In genomic region chr6:65002196-65002595, GRCm38 (mm10) we compare ENCODE assay signal across 22 mouse cellular contexts. TPM values are rescaled to one million over a fixed set of nuclear protein-coding genes. Genes with fewer than 3 reads are reported as not detected.
A peak's percentile ranks its signal among the peaks of the same experiment; 100 is the strongest.
DNase-seq lines count a peak whose midpoint lies in the region; ATAC-seq and TF ChIP-seq lines count a peak whose summit lies in the region.
"Had no signal": no experiment of that assay in that cellular context is flagged by ENCODE, and none has a peak within 500 bp of the region (broad histone marks: within the 10 kb centered on the region; RNA-seq: fewer than 3 reads in every experiment).

No protein-coding gene starts in this region.

- H3K9me3 ChIP-seq in ES-Bruce4 (replicated peaks; ENCODE audit: control insufficient read depth, insufficient read depth, low read length, poor library complexity, severe bottlenecking) (peaks cover 4% of the 10 kb centered on the region; the same call in 1 of the 2 replicates), ES-E14 (ENCODE audit: control insufficient read depth, insufficient read depth, low read depth, low read length) (no peaks in the 10 kb centered on the region)
- no peaks in the 10 kb centered on the region for H3K9me3 ChIP-seq in neural tube, embryonic 15.5 days (replicated peaks)
- H3K9me3 ChIP-seq in forebrain, embryonic 10.5 days = no peaks in the 10 kb centered on the region
- H3K9me3 ChIP-seq: embryonic facial prominence, embryonic 13.5 days; embryonic facial prominence, embryonic 15.5 days; forebrain, embryonic 13.5 days; forebrain, embryonic 15.5 days had no signal

- H3K27ac ChIP-seq in ES-Bruce4 (ENCODE audit: insufficient read depth, low read length) (peak overlapping the region; percentile 80), ES-E14 (ENCODE audit: insufficient read depth, low read depth, low read length, poor library complexity, severe bottlenecking) (peak overlapping the region; percentile 89; the same call in 1 of the 2 replicates)
- H3K27ac ChIP-seq in neural tube, embryonic 15.5 days (replicated peaks) = no peak overlapping the region
- H3K27ac ChIP-seq in forebrain, embryonic 10.5 days = no peak overlapping the region
- H3K27ac ChIP-seq: embryonic facial prominence, embryonic 13.5 days; embryonic facial prominence, embryonic 15.5 days; forebrain, embryonic 13.5 days; forebrain, embryonic 15.5 days had no signal

- WGBS in neural tube, embryonic 15.5 days = 78% methylated on average over 3 of the region's 3 CpGs
- 91% methylated on average over 3 of the region's 3 CpGs for WGBS in forebrain, embryonic 10.5 days

- DNase-seq in ES-E14 (ENCODE audit: low read depth, low spot score) (no peak), ZHBTc4 (ENCODE audit: low read depth, low spot score) (peak; percentile 70)
- no peak for DNase-seq in forebrain, embryonic 10.5 days (ENCODE audit: extremely low spot score, low spot score)
- DNase-seq: adrenal gland, adult 2 months; adrenal gland, postnatal 10 days; adrenal gland, postnatal 25 days; cerebellum, adult 11 months; cerebellum, adult 18-20 months; cerebellum, adult 8-10 months; cerebellum, adult 9-11 months; cerebellum, postnatal 14 days; cerebellum, postnatal 36 days; embryo, embryonic 11 days; forebrain, postnatal 0 days had no signal

- no peaks in the 10 kb centered on the region for H3K4me1 ChIP-seq in ES-Bruce4 (ENCODE audit: control insufficient read depth, insufficient read depth, low read length)
- H3K4me1 ChIP-seq in ES-E14 (ENCODE audit: control insufficient read depth in 2 of 2, insufficient read depth in 2 of 2, low read length in 2 of 2, poor library complexity in 1 of 2) = peaks cover 1 to 2% of the 10 kb centered on the region in 2 experiments; a peak in 2 of 4 replicates
- H3K4me1 ChIP-seq in neural tube, embryonic 15.5 days = no peaks in the 10 kb centered on the region
- H3K4me1 ChIP-seq in forebrain, embryonic 10.5 days = no peaks in the 10 kb centered on the region
- H3K4me1 ChIP-seq: embryonic facial prominence, embryonic 13.5 days; embryonic facial prominence, embryonic 15.5 days; forebrain, embryonic 13.5 days; forebrain, embryonic 15.5 days had no signal

- ATAC-seq in neural tube, embryonic 15.5 days (ENCODE audit: low FRiP score) = no peak
- no peak for ATAC-seq in frontal cortex, adult (ENCODE audit: low TSS enrichment)
- ATAC-seq: forebrain, embryonic 13.5 days; forebrain, embryonic 15.5 days; forebrain, postnatal 0 days had no signal

- TF ChIP-seq CTCF in ES-Bruce4 (IDR thresholded peaks at IDR 0.05; ENCODE audit: low read depth, low read length) = no peak

- 0 out of 2 replicates have a peak, but pooled peaks have one; percentile 41 for TF ChIP-seq EP300 in ES-Bruce4 (IDR thresholded peaks at IDR 0.05; ENCODE audit: insufficient read depth, low read depth, low read length)

- TF ChIP-seq POLR2A in ES-Bruce4 (IDR thresholded peaks at IDR 0.05; ENCODE audit: insufficient read depth, low read length) = no peak

- no peaks in the 10 kb centered on the region for H3K36me3 ChIP-seq in ES-Bruce4 (ENCODE audit: control insufficient read depth, insufficient read depth, low read length, poor library complexity, severe bottlenecking)
- H3K36me3 ChIP-seq in ES-E14 (ENCODE audit: control insufficient read depth, insufficient read depth, low read length, poor library complexity, severe bottlenecking) = no peaks in the 10 kb centered on the region
- no peaks in the 10 kb centered on the region for H3K36me3 ChIP-seq in neural tube, embryonic 15.5 days
- H3K36me3 ChIP-seq in forebrain, embryonic 10.5 days (replicated peaks) = no peaks in the 10 kb centered on the region
- H3K36me3 ChIP-seq: embryonic facial prominence, embryonic 13.5 days; embryonic facial prominence, embryonic 15.5 days; forebrain, embryonic 15.5 days had no signal

- no peak overlapping the region for H3K4me2 ChIP-seq in neural tube, embryonic 15.5 days
- H3K4me2 ChIP-seq: embryonic facial prominence, embryonic 13.5 days; embryonic facial prominence, embryonic 15.5 days; forebrain, embryonic 13.5 days; forebrain, embryonic 15.5 days had no signal

- no peaks in the 10 kb centered on the region for H3K27me3 ChIP-seq in ES-Bruce4 (ENCODE audit: control insufficient read depth, insufficient read depth, low read length, poor library complexity, severe bottlenecking)
- no peaks in the 10 kb centered on the region for H3K27me3 ChIP-seq in neural tube, embryonic 15.5 days (replicated peaks)
- H3K27me3 ChIP-seq in forebrain, embryonic 10.5 days (ENCODE audit: poor library complexity, severe bottlenecking) = no peaks in the 10 kb centered on the region
- H3K27me3 ChIP-seq: embryonic facial prominence, embryonic 13.5 days; embryonic facial prominence, embryonic 15.5 days; forebrain, embryonic 13.5 days; forebrain, embryonic 15.5 days had no signal

- in situ Hi-C loops in ES-E14 (cut with MboI; ENCODE audit: low sequenced_read_pairs in 2 of 2, unreplicated experiment in 2 of 2) = no loop called here

- peak overlapping the region; percentile 38; the same call in 1 of the 2 replicates for H3K9ac ChIP-seq in ES-Bruce4 (ENCODE audit: low read depth, poor library complexity, severe bottlenecking)
- no peak overlapping the region for H3K9ac ChIP-seq in ES-E14 (ENCODE audit: insufficient read depth, low read depth, low read length, poor library complexity, severe bottlenecking)
- H3K9ac ChIP-seq in neural tube, embryonic 15.5 days (replicated peaks) = no peak overlapping the region
- H3K9ac ChIP-seq: embryonic facial prominence, embryonic 13.5 days; embryonic facial prominence, embryonic 15.5 days; forebrain, embryonic 13.5 days; forebrain, embryonic 15.5 days; forebrain, postnatal 0 days had no signal

- H3K4me3 ChIP-seq in ES-Bruce4 (ENCODE audit: low read depth, low read length) (no peak overlapping the region), ES-E14 (ENCODE audit: insufficient read depth in 1 of 2, low read depth in 1 of 2, low read length in 2 of 2, poor library complexity in 1 of 2, severe bottlenecking in 1 of 2) (no peak overlapping the region)
- H3K4me3 ChIP-seq in neural tube, embryonic 15.5 days (replicated peaks) = no peak overlapping the region
- no peak overlapping the region for H3K4me3 ChIP-seq in forebrain, embryonic 10.5 days
- H3K4me3 ChIP-seq: embryonic facial prominence, embryonic 13.5 days; embryonic facial prominence, embryonic 15.5 days; erythroblast, embryonic 14.5 days; forebrain, embryonic 13.5 days; forebrain, embryonic 15.5 days had no signal

TF ChIP-seq in ES-E14, 5 proteins besides CTCF, POLR2A, EP300 and RAD21:
- TF ChIP-seq CHD2 (IDR thresholded peaks at IDR 0.05; ENCODE audit: low read depth, low read length) (no peak), MAFK (IDR thresholded peaks at IDR 0.05; ENCODE audit: insufficient read depth, low read depth, low read length) (0 out of 2 replicates have a peak, but pooled peaks have one; percentile 5)

RNA-seq across cellular contexts. Expression of gene Smarcad1, which starts 40.2 kb away (rescaled TPM):
- 139 and 140 TPM in 2 replicates for polyA plus RNA-seq in ES-Bruce4 (2011; ENCODE audit: insufficient read depth, insufficient read length, low read depth, missing spikeins)
- total RNA-seq in ES-E14 (2012; rRNA removed) = 158 and 164 TPM in 2 replicates
- polyA plus RNA-seq in neural tube, embryonic 15.5 days (2015; fragmentation: Nextera tagmentation; extraction: Ambion mirVana) = 46.2 and 48.2 TPM in 2 replicates
- 123 and 124 TPM in 2 replicates for polyA plus RNA-seq in forebrain, embryonic 10.5 days (2016; fragmentation: Nextera tagmentation; extraction: Ambion mirVana)

Comparison
In these comparisons a context has a peak if more than half of its experiments do, and no peak if none do; other contexts are left out.
1. H3K27ac ChIP-seq: peak in ES-Bruce4 (single experiment) and ES-E14 (single experiment); none in neural tube, embryonic 15.5 days (single experiment) and forebrain, embryonic 10.5 days (single experiment).